Mouse (Mus musculus): Measurements from ENCODE around the gene Fabp6.

The Fabp6 gene

DNA sequence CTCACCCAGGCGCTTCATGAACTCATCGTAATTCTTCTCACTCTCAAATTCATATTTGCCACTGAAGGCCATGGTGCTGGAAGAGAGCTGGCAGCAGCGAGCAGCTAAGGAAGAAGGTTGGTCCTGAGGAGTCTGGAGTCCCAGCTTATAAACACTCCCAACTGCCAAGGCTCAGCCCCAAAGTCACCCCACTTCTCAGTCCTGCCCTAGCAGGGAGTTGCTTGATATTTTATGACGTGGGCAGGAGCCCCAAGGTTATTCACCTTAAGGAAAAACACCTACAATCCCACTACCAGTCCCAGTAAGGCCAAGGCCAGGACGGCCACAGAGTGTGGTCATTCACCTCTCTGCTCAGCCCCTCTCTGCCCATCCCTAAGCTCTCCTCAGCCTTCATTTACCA lies at the start of gene Fabp6:
TSS of gene Fabp6 (minus strand) at position 101 of the 400 bp plus-strand sequence.
- DNase-seq (ENCODE audit: low read depth, low spot score) = no peak

DNA sequence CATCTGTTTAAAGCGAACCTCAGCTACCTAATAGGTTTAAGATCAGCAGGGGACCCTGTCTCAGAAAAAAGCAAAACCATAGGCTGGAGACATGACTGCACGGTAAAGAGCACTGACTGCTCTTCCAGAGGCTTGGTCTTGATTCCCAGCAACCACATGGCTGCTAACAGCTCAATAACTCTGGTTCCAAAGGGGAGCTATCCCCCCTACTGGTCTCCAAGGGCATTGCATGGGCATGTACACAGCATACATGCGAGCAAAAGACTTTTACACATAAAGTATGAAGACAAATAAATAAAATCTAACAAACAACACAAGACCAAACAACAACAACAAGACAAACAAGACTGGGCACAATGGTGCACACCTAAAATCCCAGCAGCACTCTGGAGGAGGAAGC lies 43.9 kb upstream of the Fabp6 start:
- no peak for DNase-seq (ENCODE audit: low read depth, low spot score)

DNA sequence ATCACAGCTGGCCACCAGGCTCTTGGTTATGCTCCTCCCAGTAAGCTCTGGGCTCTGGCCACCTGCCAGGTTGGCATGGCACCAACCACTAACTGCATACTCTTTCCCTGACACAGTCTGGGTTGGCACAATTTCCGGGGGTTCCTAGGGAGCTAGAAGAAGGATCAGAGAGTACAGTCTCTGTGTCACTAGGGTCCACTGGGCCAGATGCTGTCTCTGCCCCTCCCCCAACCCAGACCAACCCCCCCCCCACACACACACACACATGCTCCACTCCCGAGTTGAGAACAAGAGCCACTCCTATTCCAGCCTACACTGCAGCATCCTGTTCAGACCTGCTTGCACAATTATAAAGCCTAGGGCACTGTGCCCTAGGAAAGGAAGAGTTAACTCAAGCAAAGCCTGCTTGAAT lies 41.8 kb upstream of the Fabp6 start:
- peak; percentile 70 for DNase-seq (ENCODE audit: low read depth, low spot score)

GRCm38 (mm10) chr11:43638486-43638885 lies 37.1 kb upstream of the Fabp6 start:
- no peak for DNase-seq (ENCODE audit: low read depth, low spot score)

DNA sequence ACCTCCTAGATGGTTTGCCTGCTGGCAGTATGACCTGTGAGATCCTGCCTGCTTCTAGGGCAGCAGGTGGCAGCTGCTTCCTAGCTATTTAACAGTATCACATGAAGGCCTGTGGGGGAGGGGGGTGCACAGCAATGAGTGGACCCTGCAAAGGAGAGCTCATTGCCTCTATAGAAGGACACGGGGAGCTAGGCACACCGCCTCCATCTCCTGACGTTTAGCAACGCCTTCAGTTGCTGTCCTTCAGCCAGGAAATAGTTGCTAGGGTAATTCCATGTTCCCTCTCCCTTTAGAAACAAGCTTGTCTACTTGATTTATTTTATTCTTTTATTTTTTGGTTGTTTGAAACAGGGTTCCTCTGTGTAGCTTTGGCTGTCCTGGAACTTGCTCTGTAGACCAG lies 35.4 kb upstream of the Fabp6 start:
- no peak for DNase-seq (ENCODE audit: low read depth, low spot score)

DNA sequence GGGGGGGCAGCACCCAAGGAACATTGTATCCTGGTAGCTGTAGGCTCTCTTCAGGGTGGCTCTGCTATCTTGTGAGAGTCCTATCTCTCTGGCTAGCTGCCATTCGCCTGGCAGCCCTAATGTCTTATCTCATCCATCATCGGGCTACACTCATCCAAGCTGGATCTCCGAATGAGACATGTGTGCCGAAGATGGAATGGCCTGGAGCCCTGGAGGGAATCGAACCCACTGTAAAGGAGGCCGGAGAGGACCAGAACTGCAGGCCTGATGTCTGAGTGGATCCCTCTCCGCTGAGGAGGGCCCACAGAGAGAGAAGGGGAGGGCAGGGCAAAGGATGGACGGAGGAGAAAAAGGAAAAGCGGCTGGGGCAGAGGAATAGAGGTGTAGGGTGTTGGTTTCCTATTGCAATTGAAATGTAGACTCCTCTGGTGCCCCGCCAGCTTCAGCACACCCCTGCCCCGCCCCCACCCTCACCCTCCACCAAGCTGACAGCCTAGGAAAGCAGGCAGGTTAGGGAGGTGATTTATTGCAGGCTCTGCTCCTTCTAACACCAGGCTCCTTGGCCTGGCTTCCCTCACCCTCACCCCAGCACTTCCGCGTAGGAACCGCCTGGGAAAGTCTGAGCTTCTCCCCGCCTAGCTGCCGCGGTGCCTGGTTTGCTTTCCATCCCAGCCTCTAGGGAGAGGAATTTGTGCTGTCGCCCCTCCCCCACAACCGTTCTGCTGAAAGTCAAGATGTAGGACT lies 32.5 kb upstream of the Fabp6 start:
- DNase-seq (ENCODE audit: low read depth, low spot score) = no peak

DNA sequence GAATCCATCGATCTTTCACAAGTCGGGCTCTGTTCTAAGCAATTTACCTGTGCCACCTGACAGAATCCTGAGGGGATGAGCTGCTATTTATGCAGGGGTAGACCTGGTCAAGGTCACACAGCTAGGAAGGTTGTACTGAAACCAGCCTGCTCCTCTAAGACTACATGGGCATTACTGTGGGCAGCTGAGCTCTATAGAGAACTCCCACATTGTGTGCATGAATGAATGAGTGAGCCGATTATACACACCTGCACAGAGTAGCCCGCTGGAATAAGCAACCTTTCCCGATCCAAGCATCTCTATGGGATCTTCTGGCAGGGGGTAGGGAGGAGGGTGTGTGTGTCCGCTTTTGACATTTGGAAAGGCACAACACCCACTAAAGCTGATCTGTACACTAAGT lies 31.8 kb upstream of the Fabp6 start:
- DNase-seq (ENCODE audit: low read depth, low spot score) = no peak

- DNase-seq (ENCODE audit: low read depth, low spot score) = no peak
Observed at GRCm38 (mm10) chr11:43632566-43632965, 31.2 kb upstream of the Fabp6 start.

DNA sequence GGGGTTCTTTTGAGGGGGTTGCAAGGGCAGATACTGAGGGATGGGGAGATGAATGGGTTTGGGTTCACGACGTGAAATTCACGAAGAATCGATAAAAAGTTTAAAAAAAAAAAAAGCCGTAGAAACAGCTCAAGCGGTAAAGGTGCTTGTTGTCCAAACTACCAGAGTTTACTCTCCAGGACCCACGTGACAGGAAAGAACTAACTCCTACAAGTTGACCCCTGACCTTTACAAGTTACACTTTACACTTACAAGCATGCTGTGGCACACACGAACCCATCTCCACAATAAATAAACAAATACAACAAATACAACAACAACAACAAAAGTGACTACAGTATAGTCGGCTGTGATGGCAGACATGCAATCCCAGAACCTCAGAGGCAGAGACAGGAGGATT lies 30.3 kb upstream of the Fabp6 start:
- no peak for DNase-seq (ENCODE audit: low read depth, low spot score)

DNA sequence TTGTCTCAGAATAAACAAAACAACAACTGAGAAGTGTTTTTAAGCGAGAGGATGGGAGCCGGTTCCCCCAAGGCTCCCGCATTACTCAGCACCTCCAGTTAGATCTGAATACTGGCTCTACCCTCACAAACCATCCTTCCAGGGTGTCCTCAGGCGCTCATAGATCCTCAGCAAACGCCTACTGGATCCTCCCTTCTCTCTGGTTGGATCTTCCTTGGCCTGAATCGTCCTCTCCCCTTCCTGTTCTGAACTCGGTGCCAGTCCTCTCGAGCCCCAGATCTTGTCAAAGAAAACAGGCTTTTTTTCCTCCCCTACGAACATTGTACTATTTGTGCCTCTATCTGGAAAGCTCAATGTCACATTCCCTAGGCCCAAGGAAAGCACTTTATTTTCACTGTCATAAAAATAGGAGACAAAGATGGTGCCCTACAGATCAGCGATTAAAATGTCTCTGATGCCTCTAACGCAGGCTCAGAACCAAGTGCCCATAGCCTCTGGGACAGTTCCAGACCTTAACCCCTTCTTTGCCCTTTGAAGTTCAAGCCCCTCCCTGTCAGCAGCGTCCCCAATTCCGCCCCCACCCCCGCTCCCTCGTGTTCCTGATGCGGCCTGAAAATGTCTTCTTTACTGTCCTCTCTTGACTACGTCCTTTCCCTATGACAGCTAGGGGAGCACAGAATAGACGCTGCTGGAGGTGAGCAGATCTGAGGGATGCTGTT lies 25.7 kb upstream of the Fabp6 start:
- DNase-seq (ENCODE audit: low read depth, low spot score) = no peak

DNA sequence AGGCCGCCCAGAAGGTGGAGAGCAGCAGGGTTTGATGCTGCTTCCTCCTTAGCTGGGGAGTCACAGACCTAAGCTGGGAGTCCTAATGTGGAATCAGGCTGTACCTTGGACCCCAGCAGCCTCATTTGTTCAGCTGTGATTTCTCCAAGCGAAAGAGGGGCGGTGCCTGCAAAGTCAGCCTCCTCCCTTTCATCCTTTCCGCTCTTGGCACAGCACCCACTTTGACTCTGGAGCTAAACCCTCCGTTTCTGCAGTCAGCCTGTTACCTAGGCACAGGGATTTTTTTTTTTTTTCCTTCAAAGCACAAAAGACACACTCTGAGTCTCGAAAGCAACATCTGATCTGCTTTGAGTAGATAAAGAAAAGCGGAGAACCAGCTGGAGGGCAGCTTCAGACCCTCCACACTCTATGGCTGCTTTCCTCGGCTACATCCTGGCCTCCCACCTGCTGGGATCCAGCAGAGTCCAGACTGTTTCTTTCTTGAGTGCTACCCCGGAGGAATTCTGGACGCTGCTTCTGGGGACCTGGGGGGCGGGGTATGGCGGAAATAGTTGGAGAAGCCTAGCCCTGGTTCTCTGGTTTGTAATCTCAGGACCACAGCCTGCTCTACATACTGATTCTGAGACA lies 25.1 kb upstream of the Fabp6 start:
- DNase-seq (ENCODE audit: low read depth, low spot score) = no peak

DNA sequence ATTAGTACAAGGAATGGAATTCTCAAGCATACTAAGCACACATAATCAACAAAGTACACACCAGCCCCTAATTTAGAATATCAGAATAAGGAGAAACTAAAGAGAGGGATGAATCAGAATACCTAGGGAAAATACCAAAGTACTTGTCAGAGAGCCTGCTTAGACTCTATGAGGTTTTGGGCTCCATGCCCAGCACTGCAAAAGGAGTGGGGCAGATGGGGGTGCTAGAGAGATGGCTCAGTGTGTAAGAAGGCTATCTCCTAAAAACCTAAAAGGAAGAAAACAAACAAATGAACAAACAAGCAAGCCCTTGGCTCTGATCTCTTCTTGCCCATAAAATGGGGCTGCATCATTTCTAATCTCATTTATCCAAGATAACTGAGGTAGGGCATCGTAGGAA lies 23.0 kb upstream of the Fabp6 start:
- no peak for DNase-seq (ENCODE audit: low read depth, low spot score)

GRCm38 (mm10) chr11:43621769-43622168 lies 20.4 kb upstream of the Fabp6 start:
- no peak for DNase-seq (ENCODE audit: low read depth, low spot score)

GRCm38 (mm10) chr11:43618403-43618802 lies 17.1 kb upstream of the Fabp6 start:
- DNase-seq (ENCODE audit: low read depth, low spot score) = no peak

DNA sequence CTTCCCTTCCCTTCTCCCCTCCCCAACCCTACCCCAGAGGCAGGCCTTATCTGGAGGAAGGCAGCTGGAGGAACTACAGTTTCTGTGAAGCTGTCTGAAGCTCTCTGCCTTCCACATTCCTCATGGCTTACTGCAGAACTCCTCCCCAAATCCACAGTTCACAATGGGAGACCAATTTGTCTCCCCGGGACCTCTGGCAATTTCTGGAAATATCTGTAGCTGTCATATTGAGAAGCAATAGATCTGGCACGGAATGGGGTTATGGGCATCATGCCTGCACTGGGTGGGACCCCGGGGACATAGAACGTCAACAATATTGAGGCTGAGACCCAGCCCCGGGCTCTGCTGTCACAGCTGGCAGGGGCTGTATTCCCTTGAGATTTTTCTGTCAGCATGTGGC lies 16.6 kb upstream of the Fabp6 start:
- DNase-seq (ENCODE audit: low read depth, low spot score) = no peak

DNA sequence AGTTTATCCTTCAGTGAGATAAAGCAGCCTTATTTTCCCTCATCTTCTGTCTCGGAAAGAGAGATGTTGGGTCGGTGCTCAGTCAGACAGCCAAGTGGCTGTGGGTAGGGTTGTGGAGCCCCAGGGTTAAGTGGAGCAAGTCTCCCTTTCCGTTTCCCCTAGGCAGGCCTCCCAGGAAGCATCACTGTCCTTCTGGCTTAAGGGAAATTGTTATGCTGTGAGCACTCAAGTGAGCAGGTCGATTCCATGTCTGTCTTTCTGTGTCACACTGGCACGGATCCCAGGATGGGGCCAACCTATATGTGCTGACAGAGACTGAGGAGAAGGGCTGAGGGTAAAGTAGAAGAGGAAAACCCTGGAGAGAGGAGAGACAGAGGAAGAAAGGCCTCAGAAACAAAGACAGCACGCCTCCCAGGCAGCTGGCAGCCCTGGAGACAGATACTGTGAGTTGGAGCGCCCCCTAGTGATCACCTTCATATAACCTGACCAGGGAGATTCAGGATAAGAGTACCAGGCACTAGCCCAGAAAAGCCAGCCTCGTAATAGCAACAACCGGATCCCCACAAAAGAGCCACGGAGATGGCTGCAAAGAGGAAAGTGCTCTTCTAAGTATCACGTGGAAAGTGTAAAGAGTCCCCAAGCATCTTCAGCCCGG lies 11.6 kb upstream of the Fabp6 start:
- DNase-seq (ENCODE audit: low read depth, low spot score) = peak; percentile 72

DNA sequence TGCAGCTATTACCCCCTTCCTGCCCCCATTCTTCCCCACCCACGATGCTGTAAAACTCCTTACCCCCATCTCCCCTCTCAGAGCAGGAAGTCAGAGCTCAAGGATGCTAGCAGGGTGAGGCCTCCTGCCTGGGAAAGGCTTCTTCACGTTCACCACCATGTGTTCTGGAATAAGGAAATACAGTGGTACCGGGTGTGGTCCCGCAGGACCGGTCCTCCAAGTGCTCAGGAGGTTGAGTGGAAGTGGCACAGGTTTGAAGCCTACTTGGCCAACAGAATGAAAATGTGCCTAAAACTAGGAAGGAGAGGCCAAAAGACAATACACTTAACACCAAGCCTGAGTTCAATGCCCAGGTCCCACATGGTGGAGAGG lies 9.3 kb upstream of the Fabp6 start:
- no peak for DNase-seq (ENCODE audit: low read depth, low spot score)

- DNase-seq (ENCODE audit: low read depth, low spot score) = no peak
Observed at GRCm38 (mm10) chr11:43610006-43610661, 8.8 kb upstream of the Fabp6 start.

DNA sequence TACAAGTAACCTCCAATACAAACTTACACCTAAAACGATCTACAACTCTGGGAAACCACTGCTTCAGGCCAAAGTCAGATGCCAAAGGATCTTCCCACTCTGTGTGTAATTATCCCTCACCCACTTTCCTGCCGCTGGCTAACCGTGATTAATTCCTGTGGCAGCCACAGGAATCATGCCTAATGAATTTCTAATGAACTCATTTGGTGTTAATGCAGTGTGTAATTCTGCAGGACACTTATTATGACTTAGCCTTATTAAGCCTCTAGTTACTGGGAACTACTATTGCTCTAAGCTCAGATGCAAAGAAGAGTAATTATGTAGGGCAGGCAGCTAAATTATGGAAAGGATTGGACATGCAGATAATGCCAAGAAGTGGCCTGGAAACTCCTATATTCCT lies 7.1 kb upstream of the Fabp6 start:
- no peak for DNase-seq (ENCODE audit: low read depth, low spot score)

DNA sequence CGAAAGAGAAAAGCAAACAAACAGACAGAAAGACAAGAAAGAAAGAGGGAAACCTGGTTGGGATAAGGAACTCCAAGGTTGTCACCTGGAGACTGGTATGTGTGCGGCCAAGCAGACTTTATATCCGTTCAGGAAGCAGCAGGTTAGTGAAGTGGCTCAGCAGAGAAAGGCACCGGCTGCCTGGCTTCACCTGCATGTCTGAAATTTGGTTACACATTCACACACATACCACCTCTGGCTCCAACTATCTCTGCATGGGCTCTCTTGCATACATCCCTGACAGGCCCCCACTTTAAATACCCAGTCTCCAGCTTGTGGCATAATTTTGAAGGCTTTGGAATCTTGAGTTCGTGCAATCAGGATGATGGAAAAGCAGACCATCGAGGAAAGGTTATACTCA lies 4.5 kb upstream of the Fabp6 start:
- DNase-seq (ENCODE audit: low read depth, low spot score) = no peak

DNA sequence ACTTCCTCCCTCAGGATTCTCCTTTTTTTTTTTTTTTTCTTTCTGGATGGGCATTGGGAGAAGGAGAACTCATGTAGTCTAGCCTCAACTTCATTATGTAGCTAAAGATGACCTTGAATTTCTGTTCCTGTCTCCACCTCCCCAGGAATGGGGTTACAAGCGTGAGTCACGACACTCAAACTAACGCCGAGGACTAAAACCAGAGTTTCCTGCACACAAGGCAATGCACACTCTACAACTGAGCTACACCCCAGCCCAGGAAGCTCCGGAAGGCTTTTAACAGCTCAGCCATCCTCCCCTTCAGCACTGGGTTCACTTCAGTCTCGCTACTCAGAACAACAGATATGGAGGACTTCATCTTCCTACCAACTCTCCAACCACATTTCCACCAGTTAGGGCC lies 3.6 kb upstream of the Fabp6 start:
- DNase-seq (ENCODE audit: low read depth, low spot score) = no peak

GRCm38 (mm10) chr11:43604207-43604606 lies 2.9 kb upstream of the Fabp6 start:
- no peak for DNase-seq (ENCODE audit: low read depth, low spot score)
